Mouse (Mus musculus) intestine, embryonic 16.5 days (tissue): ENCODE data around the gene Npm1. TPM values are rescaled to one million over a fixed set of nuclear protein-coding genes. Genes with fewer than 3 reads are reported as not detected.

ENCODE experiments used
- ATAC-seq: fragments of 200-750 bp; cut with Nextera tagmentation; 2 replicates; pipeline ENCODE4 v1.8.0; 2017; ENCODE audit warnings: moderate TSS enrichment, moderate library complexity
- H3K27ac ChIP-seq: fragments of 300-500 bp; sonication (generic); 2 replicates; pipeline ENCODE4 v1.5.1; 2014; ENCODE audit warnings: mild to moderate bottlenecking, low read length
- H3K27me3 ChIP-seq: fragments of 300-500 bp; sonication (generic); replicated peaks from 2 replicates; pipeline ENCODE4 v1.6.1; 2014; ENCODE audit warnings: low read length, control low read depth, mixed read lengths; ENCODE audit not compliant: control insufficient read depth, insufficient read depth
- H3K36me3 ChIP-seq: fragments of 300-500 bp; sonication (generic); 2 replicates; pipeline ENCODE4 v1.6.1; 2014; ENCODE audit warnings: low read length, control low read depth; ENCODE audit not compliant: control insufficient read depth, insufficient read depth
- H3K4me1 ChIP-seq: fragments of 300-500 bp; sonication (generic); 2 replicates; pipeline ENCODE4 v1.6.1; 2014; ENCODE audit warnings: low read length, control low read depth, mixed read lengths; ENCODE audit not compliant: control insufficient read depth, insufficient read depth
- H3K4me2 ChIP-seq: fragments of 300-500 bp; sonication (generic); 2 replicates; pipeline ENCODE4 v1.6.1; 2014; ENCODE audit warnings: low read depth, low read length, control low read depth
- H3K4me3 ChIP-seq: fragments of 300-500 bp; sonication (generic); 2 replicates; pipeline ENCODE4 v1.5.1; 2014; ENCODE audit warnings: mild to moderate bottlenecking, low read length
- H3K9ac ChIP-seq: fragments of 300-500 bp; sonication (generic); 2 replicates; pipeline ENCODE4 v1.6.1; 2014; ENCODE audit warnings: low read depth, low read length
- H3K9me3 ChIP-seq: fragments of 300-500 bp; sonication (generic); 2 replicates; pipeline ENCODE4 v1.6.1; 2016; ENCODE audit warnings: low read length, control low read depth; ENCODE audit not compliant: control insufficient read depth
- WGBS: fragments of 180-500 bp; shearing (Covaris S2); extraction: QIAGEN DNeasy Blood & Tissue Kit; methylation state at CpG from one replicate; pipeline ENCODE4 v1.1.7; 2014; 5-methylcytosine and 5-hydroxymethylcytosine counted together
- polyA plus RNA-seq: library from polyadenylated mRNA; unstranded; fragments of >200 nt; fragmentation: Nextera tagmentation; extraction: Ambion mirVana; gene quantifications from 2 replicates; pipeline ENCODE4 v1.2.1, GENCODE M21; 2015

Gene Npm1
- polyA plus RNA-seq, 1 experiment from 2014 or later = 790 TPM

DNA sequence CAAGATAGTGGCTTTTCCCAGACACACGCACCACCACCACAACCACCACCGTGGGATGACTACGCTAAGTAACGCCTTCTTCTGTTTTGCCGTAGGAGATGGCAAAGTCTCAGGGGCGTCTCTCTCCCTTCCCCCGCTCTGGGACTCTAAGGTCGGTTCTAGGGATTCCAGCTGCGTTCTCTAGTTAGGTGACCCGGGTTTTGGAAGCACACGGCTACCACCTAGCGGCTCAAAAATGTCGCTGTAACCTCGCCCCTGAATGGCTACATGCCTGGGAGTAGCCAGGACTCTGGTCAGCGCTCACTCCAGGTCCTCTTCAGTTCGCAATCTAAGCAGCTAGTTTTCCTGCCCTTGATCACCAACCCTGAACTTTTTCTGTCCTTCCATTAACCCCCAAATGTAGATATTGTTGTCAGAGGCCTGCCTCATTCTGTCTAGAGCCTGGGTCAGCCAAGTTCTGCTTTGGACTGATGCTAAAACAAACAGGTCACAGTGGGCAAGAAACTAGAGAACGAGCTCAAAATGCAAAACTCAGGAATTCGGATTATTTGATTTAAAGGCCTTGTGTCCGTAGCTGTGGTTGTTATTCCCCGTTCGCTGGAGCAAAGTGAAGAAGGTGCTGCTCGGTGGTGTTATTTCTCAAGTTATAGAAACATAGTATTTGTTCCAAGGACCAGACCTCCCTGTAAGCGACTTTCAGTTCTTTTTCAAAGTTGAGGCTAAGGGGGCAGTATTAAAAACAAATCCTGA lies 14.5 kb downstream of the Npm1 start:
- peak; percentile 80 for ATAC-seq
- no peaks in the 10 kb centered on the region; the same call in 1 of the 2 replicates for H3K36me3 ChIP-seq
- H3K27me3 ChIP-seq = peaks cover 20% of the 10 kb centered on the region
- no peak overlapping the region for H3K27ac ChIP-seq
- H3K9ac ChIP-seq = no peak overlapping the region; the same call in 1 of the 2 replicates
- peak overlapping the region; percentile 96 for H3K4me2 ChIP-seq
- no peaks in the 10 kb centered on the region for H3K9me3 ChIP-seq
- H3K4me1 ChIP-seq = peaks cover 24% of the 10 kb centered on the region
- 5% methylated on average over 23 of the region's 23 CpGs for WGBS
- H3K4me3 ChIP-seq = peak overlapping the region; percentile 62

DNA sequence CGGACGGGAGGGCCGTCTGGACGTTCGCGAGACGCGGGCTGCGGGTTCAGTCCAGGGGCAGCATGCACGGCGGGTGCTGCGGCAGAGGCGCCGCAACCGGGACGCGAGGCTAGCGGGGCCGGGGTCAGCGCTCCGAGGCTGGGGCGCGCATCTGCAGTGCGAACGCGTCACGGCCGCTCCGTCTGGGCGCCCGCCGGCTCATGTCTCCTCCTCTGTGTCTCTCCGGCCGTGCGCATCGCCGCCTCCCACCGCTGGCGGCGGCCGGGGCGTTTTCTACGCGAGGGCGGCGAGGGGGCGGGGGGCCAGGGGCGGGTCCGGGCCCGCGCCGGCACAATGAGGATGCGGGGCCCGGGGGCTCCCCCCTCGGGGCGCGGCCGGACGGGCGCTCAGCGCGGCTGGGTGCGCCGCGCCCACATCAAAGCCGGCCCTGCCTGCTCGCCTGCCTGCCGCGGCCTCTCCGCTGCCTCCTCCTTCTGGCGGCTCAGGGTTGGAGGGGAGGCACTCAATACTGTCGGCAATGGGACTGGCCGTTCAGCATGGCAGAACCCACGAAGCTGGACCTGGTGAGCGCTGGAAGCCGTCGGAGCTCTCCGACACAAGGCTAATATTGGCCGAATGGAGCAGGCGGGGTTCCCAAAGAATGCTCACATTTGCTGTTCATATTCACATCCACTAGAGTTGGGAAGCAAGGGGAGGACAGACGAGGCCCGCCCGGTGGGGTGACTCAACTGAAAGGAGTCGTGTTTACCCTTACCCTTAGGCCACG lies 15.3 kb downstream of the Npm1 start:
- Histone ChIP-seq H3K4me2 (peak overlapping the region; percentile 96), H3K36me3 (no peaks in the 10 kb centered on the region), H3K9ac (peak overlapping the region; percentile 62), H3K9me3 (no peaks in the 10 kb centered on the region), H3K27ac (no peak overlapping the region; the same call in 1 of the 2 replicates), H3K27me3 (peaks cover 20% of the 10 kb centered on the region), H3K4me1 (peaks cover 24% of the 10 kb centered on the region), H3K4me3 (peak overlapping the region; percentile 62)
- peak; percentile 59 for ATAC-seq
- 0% methylated on average over 58 of the region's 85 CpGs for WGBS

DNA sequence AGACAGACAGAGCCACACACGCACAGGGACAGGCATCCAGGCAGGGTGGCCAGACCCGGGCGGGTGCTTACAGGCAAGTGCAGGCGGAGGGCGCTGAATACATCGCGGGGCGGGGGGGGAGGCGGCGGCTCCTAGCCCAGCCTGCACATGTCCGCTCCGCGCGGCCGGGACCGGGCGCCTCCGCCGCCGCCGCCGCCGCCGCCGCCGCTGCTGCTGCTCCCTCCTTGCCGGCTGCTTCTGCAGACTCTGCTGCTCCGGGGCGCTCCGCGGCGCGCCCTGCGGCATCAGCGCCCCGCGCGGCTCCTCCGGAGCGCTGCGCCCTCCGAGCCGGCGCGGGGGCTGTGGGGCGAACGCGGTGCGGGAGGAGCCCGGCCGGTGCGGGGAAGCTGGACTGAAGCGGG lies 15.8 kb downstream of the Npm1 start, which contains the start of gene Fgf18:
Gene Fgf18 (minus strand): TSS at position 230 of the 401 bp plus-strand sequence.
- Histone ChIP-seq H3K4me2 (peak within 1 kb of the TSS; percentile 96), H3K9ac (peak within 1 kb of the TSS; percentile 62), H3K27me3 (peaks cover 20% of the 10 kb centered on the region), H3K27ac (no peak within 1 kb of the TSS; the same call in 1 of the 2 replicates), H3K4me3 (peak within 1 kb of the TSS; percentile 62), H3K4me1 (peaks cover 24% of the 10 kb centered on the region), H3K36me3 (no peaks in the 10 kb centered on the region), H3K9me3 (no peaks in the 10 kb centered on the region)
- 2% methylated on average over 32 of the region's 53 CpGs for WGBS
- peak; percentile 39 for ATAC-seq

DNA sequence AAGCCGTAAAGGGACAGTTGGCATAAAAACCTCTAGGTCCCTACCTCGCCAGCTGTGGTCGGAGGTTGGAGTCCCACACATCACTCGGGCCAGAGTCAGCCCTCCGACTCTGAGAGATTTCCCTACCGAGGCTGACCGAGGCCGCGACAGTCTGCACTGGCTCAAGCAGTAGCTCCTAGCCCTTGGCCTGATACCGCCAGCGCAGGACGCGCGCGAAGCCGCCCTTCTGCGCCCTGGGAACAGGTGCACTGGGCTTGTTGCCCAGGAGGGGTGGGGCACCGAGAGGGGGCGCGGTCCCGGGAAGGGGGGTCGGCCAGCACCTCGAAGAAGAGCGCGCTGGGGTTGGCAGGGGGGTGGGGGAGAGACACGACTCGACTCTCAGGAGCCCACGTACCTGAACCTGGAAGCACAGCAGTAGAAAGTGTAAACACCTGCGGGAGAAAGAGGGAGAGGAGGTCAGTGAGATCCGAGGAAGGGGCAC lies 16.3 kb downstream of the Npm1 start:
- peak; percentile 15; the same call in 1 of the 2 replicates for ATAC-seq
- H3K9me3 ChIP-seq = no peaks in the 10 kb centered on the region
- H3K27me3 ChIP-seq = peaks cover 20% of the 10 kb centered on the region
- H3K9ac ChIP-seq = peak overlapping the region; percentile 62
- H3K27ac ChIP-seq = no peak overlapping the region
- H3K36me3 ChIP-seq = no peaks in the 10 kb centered on the region
- peaks cover 24% of the 10 kb centered on the region for H3K4me1 ChIP-seq
- WGBS = 1% methylated on average over 30 of the region's 30 CpGs
- peak overlapping the region; percentile 62 for H3K4me3 ChIP-seq
- peak overlapping the region; percentile 96 for H3K4me2 ChIP-seq

DNA sequence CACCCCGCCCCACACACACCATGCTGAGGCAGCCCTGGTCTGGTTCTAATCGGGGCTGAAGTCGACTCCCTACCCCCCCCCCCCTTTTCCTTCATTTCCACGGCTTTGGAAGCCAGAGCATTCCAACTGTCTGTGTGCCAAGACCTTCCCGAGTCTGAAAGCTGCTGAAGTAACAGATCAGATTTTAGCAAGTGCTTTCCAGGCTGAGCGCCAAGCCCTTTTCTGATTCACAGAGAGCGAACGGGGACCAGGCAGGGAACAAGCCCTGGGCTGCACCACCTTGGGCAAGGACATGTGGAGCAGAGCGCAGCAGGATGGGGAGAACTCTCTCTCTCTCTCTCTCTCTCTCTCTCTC lies 16.9 kb downstream of the Npm1 start:
- H3K27me3 ChIP-seq = peaks cover 20% of the 10 kb centered on the region
- no peaks in the 10 kb centered on the region for H3K9me3 ChIP-seq
- peaks cover 24% of the 10 kb centered on the region for H3K4me1 ChIP-seq
- WGBS = 10% methylated on average over 8 of the region's 9 CpGs
- H3K27ac ChIP-seq = no peak overlapping the region
- H3K4me3 ChIP-seq = no peak overlapping the region
- H3K36me3 ChIP-seq = no peaks in the 10 kb centered on the region
- no peak overlapping the region for H3K9ac ChIP-seq
- no peak overlapping the region; the same call in 1 of the 2 replicates for H3K4me2 ChIP-seq
- ATAC-seq = peak; percentile 14; the same call in 1 of the 2 replicates

DNA sequence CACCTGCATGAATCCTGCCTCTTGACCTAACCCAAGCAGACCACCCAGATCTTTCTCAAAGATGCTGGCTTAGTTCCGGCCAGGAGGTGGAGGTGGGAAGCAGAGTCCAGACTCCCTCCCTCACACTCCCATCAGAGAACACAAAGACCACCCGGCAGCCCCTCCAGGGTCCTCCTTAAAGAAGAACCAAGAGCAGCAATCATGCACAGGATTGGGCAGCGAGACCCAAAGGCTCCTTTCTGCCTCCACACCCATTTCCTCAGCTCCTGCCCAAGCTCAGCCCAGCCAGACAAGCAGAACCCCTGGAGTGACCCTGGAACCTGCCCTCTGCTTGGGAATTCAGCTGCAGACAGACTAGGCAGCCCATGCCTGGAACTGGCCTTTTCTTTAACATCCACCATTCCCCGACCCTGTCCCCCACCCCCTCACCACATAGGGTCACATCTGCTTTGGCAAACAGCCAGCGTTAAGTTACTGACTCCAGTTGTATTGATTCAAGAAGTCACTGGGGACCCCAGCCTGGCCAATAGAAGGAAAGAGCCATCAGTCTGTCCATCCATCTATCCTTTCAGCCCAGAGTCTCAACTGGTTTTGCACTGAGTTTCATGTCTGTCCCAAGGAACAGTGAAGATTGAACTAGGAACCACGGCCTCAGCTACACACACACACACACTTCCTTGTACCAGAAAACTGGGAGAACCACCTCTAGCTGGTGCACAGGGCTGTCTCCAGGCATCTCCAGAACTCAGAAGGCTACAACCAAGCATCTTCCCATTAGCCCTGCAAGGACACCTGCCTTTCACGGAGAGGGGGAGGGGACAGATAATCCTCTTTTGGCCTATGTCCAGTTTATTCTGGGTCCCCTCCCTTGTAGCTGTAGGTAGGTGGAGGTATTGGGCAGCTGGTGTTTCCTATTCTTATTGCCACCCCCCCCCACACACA lies 17.5 kb downstream of the Npm1 start:
- no peaks in the 10 kb centered on the region for H3K9me3 ChIP-seq
- no peak overlapping the region for H3K4me3 ChIP-seq
- no peak overlapping the region for H3K4me2 ChIP-seq
- H3K27me3 ChIP-seq = peaks cover 20% of the 10 kb centered on the region
- 23% methylated on average over 7 of the region's 7 CpGs for WGBS
- no peak overlapping the region for H3K27ac ChIP-seq
- peaks cover 24% of the 10 kb centered on the region for H3K4me1 ChIP-seq
- no peaks in the 10 kb centered on the region for H3K36me3 ChIP-seq
- no peak for ATAC-seq
- H3K9ac ChIP-seq = no peak overlapping the region

DNA sequence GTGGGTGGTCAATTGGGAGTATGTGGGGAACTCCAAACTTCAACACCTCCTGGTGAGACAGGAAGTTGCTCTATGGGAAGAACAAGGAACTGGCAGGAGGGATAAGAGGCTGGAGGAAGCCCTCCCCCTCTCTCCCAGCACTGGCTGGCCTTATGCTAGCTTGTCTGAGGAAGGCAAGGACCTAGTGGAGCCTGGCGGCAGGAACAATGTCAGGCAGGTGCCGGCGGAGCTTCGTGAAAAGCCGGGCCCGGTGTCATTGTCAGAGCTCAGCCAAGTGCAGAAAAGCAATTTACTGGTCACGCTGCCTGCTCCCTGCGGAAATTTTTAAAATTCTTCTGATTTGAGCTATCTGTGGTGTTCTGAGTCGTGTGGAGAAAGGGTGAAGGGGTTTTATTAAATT lies 19.1 kb downstream of the Npm1 start:
- WGBS = 36% methylated on average over 9 of the region's 9 CpGs
- H3K27me3 ChIP-seq = peaks cover 20% of the 10 kb centered on the region
- no peak overlapping the region for H3K4me3 ChIP-seq
- no peak overlapping the region for H3K27ac ChIP-seq
- no peaks in the 10 kb centered on the region for H3K36me3 ChIP-seq
- no peak overlapping the region for H3K9ac ChIP-seq
- H3K4me2 ChIP-seq = no peak overlapping the region
- ATAC-seq = no peak
- H3K9me3 ChIP-seq = no peaks in the 10 kb centered on the region
- peaks cover 24% of the 10 kb centered on the region for H3K4me1 ChIP-seq

DNA sequence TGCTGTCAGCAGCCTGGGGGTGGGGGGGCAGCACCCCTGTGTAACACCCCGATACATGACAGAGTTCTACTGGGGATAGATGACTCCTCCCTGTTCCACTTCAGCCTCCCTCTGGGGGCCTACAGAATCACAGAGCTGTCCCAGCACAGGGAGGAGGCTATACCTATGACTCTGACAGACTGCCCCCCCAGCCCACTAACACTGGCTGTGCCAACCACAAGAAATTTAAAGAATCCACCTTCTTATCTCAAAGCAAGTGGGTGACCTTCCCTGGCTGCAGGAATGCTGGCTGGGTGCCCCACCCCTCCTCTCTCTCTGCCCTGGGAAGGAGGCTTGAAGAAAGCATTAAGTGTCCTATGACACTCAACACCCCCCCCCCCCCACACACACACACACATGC lies 20.2 kb downstream of the Npm1 start:
- ATAC-seq = no peak
- Histone ChIP-seq H3K4me1 (peaks cover 22% of the 10 kb centered on the region), H3K27ac (no peak overlapping the region), H3K4me3 (no peak overlapping the region), H3K9me3 (no peaks in the 10 kb centered on the region), H3K4me2 (no peak overlapping the region), H3K27me3 (peaks cover 19% of the 10 kb centered on the region), H3K36me3 (no peaks in the 10 kb centered on the region), H3K9ac (no peak overlapping the region)
- 65% methylated on average over 1 of the region's 1 CpGs for WGBS
